Mouse (Mus musculus): Measurements from ENCODE around the gene Atg9a. TPM values are rescaled to one million over a fixed set of nuclear protein-coding genes. Genes with fewer than 3 reads are reported as not detected.

Gene Atg9a
- total and polyA plus RNA-seq, 2 experiments = 23.5 to 75.4 TPM

GRCm38 (mm10) chr1:75214442-75214841, 22.4 kb upstream of the Atg9a start:
- DNase-seq (ENCODE audit: extremely low read depth, low read depth, low spot score) = peak; percentile 96
- Histone ChIP-seq H3K4me3 (ENCODE audit: insufficient read depth, low read depth, low read length) (no peak overlapping the region), H3K9ac (ENCODE audit: low read depth, low read length) (peak overlapping the region; percentile 44), H3K27me3 (ENCODE audit: control insufficient read depth, insufficient read depth, low read length) (no peaks in the 10 kb centered on the region), H3K27ac (replicated peaks; ENCODE audit: insufficient read depth, low read depth, low read length) (peak overlapping the region; percentile 95), H3K79me2 (ENCODE audit: control insufficient read depth, insufficient read depth, low read length) (peaks cover 14% of the 10 kb centered on the region; the same call in 1 of the 2 replicates), H3K36me3 (ENCODE audit: control insufficient read depth, insufficient read depth, low read length) (peaks cover 16% of the 10 kb centered on the region; the same call in 1 of the 2 replicates), H3K4me1 (ENCODE audit: control insufficient read depth, insufficient read depth, low read length) (peaks cover 48% of the 10 kb centered on the region)
- WGBS = 14% methylated on average over 2 of the region's 2 CpGs
- TF ChIP-seq CTCF (IDR thresholded peaks at IDR 0.05; ENCODE audit: low read depth, low read length) (no peak), POLR2A (IDR thresholded peaks at IDR 0.05; ENCODE audit: extremely low read depth, insufficient read depth, low read length) (no peak)

- DNase-seq (ENCODE audit: extremely low read depth, low read depth, low spot score) = peak; percentile 45
- no peak for TF ChIP-seq POLR2A (IDR thresholded peaks at IDR 0.05; ENCODE audit: extremely low read depth, insufficient read depth, low read length)
- no peak for TF ChIP-seq CTCF (IDR thresholded peaks at IDR 0.05; ENCODE audit: low read depth, low read length)
- WGBS = 27% methylated on average over 7 of the region's 7 CpGs
- Histone ChIP-seq H3K36me3 (ENCODE audit: control insufficient read depth, insufficient read depth, low read length) (peaks cover 16% of the 10 kb centered on the region; the same call in 1 of the 2 replicates), H3K4me1 (ENCODE audit: control insufficient read depth, insufficient read depth, low read length) (peaks cover 48% of the 10 kb centered on the region), H3K9ac (ENCODE audit: low read depth, low read length) (peak overlapping the region; percentile 10; the same call in 1 of the 2 replicates), H3K4me3 (ENCODE audit: insufficient read depth, low read depth, low read length) (no peak overlapping the region), H3K27me3 (ENCODE audit: control insufficient read depth, insufficient read depth, low read length) (no peaks in the 10 kb centered on the region), H3K27ac (replicated peaks; ENCODE audit: insufficient read depth, low read depth, low read length) (peak overlapping the region; percentile 95), H3K79me2 (ENCODE audit: control insufficient read depth, insufficient read depth, low read length) (peaks cover 8% of the 10 kb centered on the region; the same call in 1 of the 2 replicates)
Measured at GRCm38 (mm10) chr1:75213096-75213495, 21.1 kb upstream of the Atg9a start.

GRCm38 (mm10) chr1:75212542-75212941, 20.5 kb upstream of the Atg9a start:
- H3K36me3 ChIP-seq (ENCODE audit: control insufficient read depth, insufficient read depth, low read length) = peaks cover 16% of the 10 kb centered on the region; the same call in 1 of the 2 replicates
- H3K9ac ChIP-seq (ENCODE audit: low read depth, low read length) = peak overlapping the region; percentile 10; the same call in 1 of the 2 replicates
- H3K4me1 ChIP-seq (ENCODE audit: control insufficient read depth, insufficient read depth, low read length) = peaks cover 47% of the 10 kb centered on the region
- no peak for TF ChIP-seq CTCF (IDR thresholded peaks at IDR 0.05; ENCODE audit: low read depth, low read length)
- TF ChIP-seq POLR2A (IDR thresholded peaks at IDR 0.05; ENCODE audit: extremely low read depth, insufficient read depth, low read length) = no peak
- WGBS = 18% methylated on average over 4 of the region's 4 CpGs
- H3K27ac ChIP-seq (replicated peaks; ENCODE audit: insufficient read depth, low read depth, low read length) = peak overlapping the region; percentile 95
- no peak overlapping the region for H3K4me3 ChIP-seq (ENCODE audit: insufficient read depth, low read depth, low read length)
- peaks cover 8% of the 10 kb centered on the region; the same call in 1 of the 2 replicates for H3K79me2 ChIP-seq (ENCODE audit: control insufficient read depth, insufficient read depth, low read length)
- peak; percentile 88 for DNase-seq (ENCODE audit: extremely low read depth, low read depth, low spot score)
- H3K27me3 ChIP-seq (ENCODE audit: control insufficient read depth, insufficient read depth, low read length) = no peaks in the 10 kb centered on the region

GRCm38 (mm10) chr1:75211141-75211708, 19.2 kb upstream of the Atg9a start:
- Histone ChIP-seq H3K4me3 (ENCODE audit: insufficient read depth, low read depth, low read length) (peak overlapping the region; percentile 89), H3K27me3 (ENCODE audit: control insufficient read depth, insufficient read depth, low read length) (no peaks in the 10 kb centered on the region), H3K36me3 (ENCODE audit: control insufficient read depth, insufficient read depth, low read length) (peaks cover 14% of the 10 kb centered on the region; the same call in 1 of the 2 replicates), H3K79me2 (ENCODE audit: control insufficient read depth, insufficient read depth, low read length) (peaks cover 8% of the 10 kb centered on the region; the same call in 1 of the 2 replicates), H3K27ac (replicated peaks; ENCODE audit: insufficient read depth, low read depth, low read length) (peak overlapping the region; percentile 85), H3K4me1 (ENCODE audit: control insufficient read depth, insufficient read depth, low read length) (peaks cover 37% of the 10 kb centered on the region), H3K9ac (ENCODE audit: low read depth, low read length) (peak overlapping the region; percentile 92)
- WGBS = 4% methylated on average over 17 of the region's 17 CpGs
- TF ChIP-seq POLR2A (IDR thresholded peaks at IDR 0.05; ENCODE audit: extremely low read depth, insufficient read depth, low read length) (no peak), CTCF (IDR thresholded peaks at IDR 0.05; ENCODE audit: low read depth, low read length) (no peak)
- DNase-seq (ENCODE audit: extremely low read depth, low read depth, low spot score) = peak; percentile 42

- Histone ChIP-seq H3K27me3 (ENCODE audit: control insufficient read depth, insufficient read depth, low read length) (no peaks in the 10 kb centered on the region), H3K4me3 (ENCODE audit: insufficient read depth, low read depth, low read length) (peak within 1 kb of the TSS; percentile 89), H3K27ac (replicated peaks; ENCODE audit: insufficient read depth, low read depth, low read length) (peak within 1 kb of the TSS; percentile 85), H3K9ac (ENCODE audit: low read depth, low read length) (peak within 1 kb of the TSS; percentile 92), H3K4me1 (ENCODE audit: control insufficient read depth, insufficient read depth, low read length) (peaks cover 29% of the 10 kb centered on the region), H3K79me2 (ENCODE audit: control insufficient read depth, insufficient read depth, low read length) (peaks cover 8% of the 10 kb centered on the region; the same call in 1 of the 2 replicates), H3K36me3 (ENCODE audit: control insufficient read depth, insufficient read depth, low read length) (peaks cover 11% of the 10 kb centered on the region; the same call in 1 of the 2 replicates)
- no peak for TF ChIP-seq CTCF (IDR thresholded peaks at IDR 0.05; ENCODE audit: low read depth, low read length)
- peak; percentile 80 for TF ChIP-seq POLR2A (IDR thresholded peaks at IDR 0.05; ENCODE audit: extremely low read depth, insufficient read depth, low read length)
- peak; percentile 86 for DNase-seq (ENCODE audit: extremely low read depth, low read depth, low spot score)
- WGBS = 5% methylated on average over 42 of the region's 42 CpGs
Measured at GRCm38 (mm10) chr1:75210136-75211087, 18.4 kb upstream of the Atg9a start, which contains the start of the genes Glb1l and Stk16. TSS of gene Glb1l (minus strand) at chr1:75210813. TSS of gene Stk16 (plus strand) at chr1:75210838.
